Mouse (Mus musculus) gastrocnemius, postnatal 14 days (tissue): ENCODE results near the gene Camk2b. TPM values are rescaled to one million over a fixed set of nuclear protein-coding genes. Genes with fewer than 3 reads are reported as not detected.

Experiments used
- DNase-seq: peaks from one replicate; pipeline ENCODE4 v3.0.0; 2021; ENCODE audit warnings: mixed read lengths
- intact Hi-C: fragments of 180-260 bp; cut with DNase I; formaldehyde crosslinking; loops from one replicate; pipeline ENCODE4 v1.15.1; 2025; ENCODE audit warnings: low total_unique reads
- total RNA-seq, 2 experiments: library from RNA; stranded (reverse); gene quantifications; 2 replicates each; pipeline ENCODE4 v1.2.3; 2021

The Camk2b gene
- total RNA-seq, 2 experiments from 2014 or later, result 169 to 170 TPM

- no peak for DNase-seq
- intact Hi-C loops, result no loop called here
Measured at GRCm38 (mm10) chr11:6059162-6059561, 7.0 kb downstream of the Camk2b start.

- peak; percentile 68 for DNase-seq
- intact Hi-C loops, result no loop called here
Measured at GRCm38 (mm10) chr11:6053386-6053785, 12.8 kb downstream of the Camk2b start.

GRCm38 (mm10) chr11:6050066-6050560, 16.0 kb downstream of the Camk2b start:
- intact Hi-C loops, result no loop called here

GRCm38 (mm10) chr11:6048208-6048607, 18.0 kb downstream of the Camk2b start:
- no peak for DNase-seq
- intact Hi-C loops, result no loop called here

More at GRCm38 (mm10) chr11:6050066-6050560, 16.0 kb downstream of the Camk2b start:
- no peak for DNase-seq

- intact Hi-C loops, result no loop called here
- DNase-seq, result no peak
Measured at GRCm38 (mm10) chr11:6038929-6039328, 27.2 kb downstream of the Camk2b start.

- DNase-seq, result no peak
- intact Hi-C loops, result no loop called here
Measured at GRCm38 (mm10) chr11:6037686-6038085, 28.5 kb downstream of the Camk2b start.

GRCm38 (mm10) chr11:6037198-6037597, 29.0 kb downstream of the Camk2b start:
- peak; percentile 88 for DNase-seq
- intact Hi-C loops, result no loop called here

GRCm38 (mm10) chr11:6036477-6036876, 29.7 kb downstream of the Camk2b start:
- DNase-seq, result peak; percentile 53
- intact Hi-C loops, result no loop called here

- intact Hi-C loops, result no loop called here
Measured at GRCm38 (mm10) chr11:6035521-6035920, 30.6 kb downstream of the Camk2b start.

GRCm38 (mm10) chr11:6034740-6035139, 31.4 kb downstream of the Camk2b start:
- intact Hi-C loops, result no loop called here

More at GRCm38 (mm10) chr11:6035521-6035920, 30.6 kb downstream of the Camk2b start:
- no peak for DNase-seq

GRCm38 (mm10) chr11:6033801-6034200, 32.4 kb downstream of the Camk2b start:
- no peak for DNase-seq
- intact Hi-C loops, result no loop called here

More at GRCm38 (mm10) chr11:6034740-6035139, 31.4 kb downstream of the Camk2b start:
- DNase-seq, result no peak

GRCm38 (mm10) chr11:6033147-6033546, 33.0 kb downstream of the Camk2b start:
- DNase-seq, result peak; percentile 57
- intact Hi-C loops, result no loop called here

GRCm38 (mm10) chr11:6030650-6031049, 35.5 kb downstream of the Camk2b start:
- intact Hi-C loops, result no loop called here
- DNase-seq, result peak; percentile 85

GRCm38 (mm10) chr11:6029790-6030189, 36.4 kb downstream of the Camk2b start:
- no peak for DNase-seq
- intact Hi-C loops, result loop anchor here (5.0 kb wide), 1 partner anchor 37 kb away; no protein-coding TSS in a partner anchor

GRCm38 (mm10) chr11:6028911-6029310, 37.3 kb downstream of the Camk2b start:
- DNase-seq, result no peak
- intact Hi-C loops, result loop anchor here (5.0 kb wide), 1 partner anchor 37 kb away; no protein-coding TSS in a partner anchor

GRCm38 (mm10) chr11:6026361-6026760, 39.8 kb downstream of the Camk2b start:
- intact Hi-C loops, result loop anchor here (5.0 kb wide), 1 partner anchor 34 kb away; no protein-coding TSS in a partner anchor
- DNase-seq, result peak; percentile 65

GRCm38 (mm10) chr11:6024923-6025652, 41.1 kb downstream of the Camk2b start:
- intact Hi-C loops, result loop anchor here (5.0 kb wide), 1 partner anchor 33 kb away; no protein-coding TSS in a partner anchor
- peak; percentile 59 for DNase-seq

GRCm38 (mm10) chr11:6020897-6021839, 45.0 kb downstream of the Camk2b start:
- intact Hi-C loops, result no loop called here
- no peak for DNase-seq

- no peak for DNase-seq
- intact Hi-C loops, result no loop called here
Measured at GRCm38 (mm10) chr11:6020360-6020759, 45.8 kb downstream of the Camk2b start.
